Mouse (Mus musculus) cerebellum, adult 8-10 months (tissue): ENCODE results near the gene Dock2.

Source experiments
- DNase-seq: peaks from one replicate; pipeline ENCODE4 v3.0.0; 2022

Dock2 gene

GRCm38 (mm10) chr11:34416619-34416979 is 367.1 kb downstream of the Dock2 start:
- DNase-seq: no peak

- no peak for DNase-seq
These were observed 367.6 kb downstream of the Dock2 start for GRCm38 (mm10) chr11:34415884-34416618.

GRCm38 (mm10) chr11:34406850-34407249 is 376.8 kb downstream of the Dock2 start:
- no peak for DNase-seq

GRCm38 (mm10) chr11:34406309-34406708 is 377.4 kb downstream of the Dock2 start:
- DNase-seq: no peak

- DNase-seq: no peak
These were observed 378.4 kb downstream of the Dock2 start for GRCm38 (mm10) chr11:34405311-34405710.

GRCm38 (mm10) chr11:34401343-34401742 is 382.3 kb downstream of the Dock2 start:
- DNase-seq: no peak

- no peak for DNase-seq
These were observed 385.1 kb downstream of the Dock2 start for GRCm38 (mm10) chr11:34398555-34398954.

- no peak for DNase-seq
These were observed 386.0 kb downstream of the Dock2 start for GRCm38 (mm10) chr11:34397661-34398060.

- no peak for DNase-seq
These were observed 387.9 kb downstream of the Dock2 start for GRCm38 (mm10) chr11:34395802-34396201.

- no peak for DNase-seq
These were observed 391.6 kb downstream of the Dock2 start for GRCm38 (mm10) chr11:34392105-34392504.

- DNase-seq: no peak
These were observed 394.2 kb downstream of the Dock2 start for GRCm38 (mm10) chr11:34389261-34390116.

GRCm38 (mm10) chr11:34385001-34385688 is 398.5 kb downstream of the Dock2 start:
- DNase-seq: no peak

GRCm38 (mm10) chr11:34384178-34384577 is 399.5 kb downstream of the Dock2 start:
- DNase-seq: no peak

- no peak for DNase-seq
These were observed 400.2 kb downstream of the Dock2 start for GRCm38 (mm10) chr11:34383501-34383900.

- no peak for DNase-seq
These were observed 406.0 kb downstream of the Dock2 start for GRCm38 (mm10) chr11:34377649-34378048.

GRCm38 (mm10) chr11:34375557-34375956 is 408.1 kb downstream of the Dock2 start:
- no peak for DNase-seq

- no peak for DNase-seq
These were observed 411.5 kb downstream of the Dock2 start for GRCm38 (mm10) chr11:34372224-34372623.

- DNase-seq: peak; percentile 2
These were observed 427.6 kb downstream of the Dock2 start for GRCm38 (mm10) chr11:34356109-34356508.

GRCm38 (mm10) chr11:34355406-34355805 is 428.3 kb downstream of the Dock2 start:
- DNase-seq: peak; percentile 2

GRCm38 (mm10) chr11:34349453-34350056 is 434.1 kb downstream of the Dock2 start:
- no peak for DNase-seq

- DNase-seq: no peak
These were observed 435.3 kb downstream of the Dock2 start for GRCm38 (mm10) chr11:34348287-34348918.

GRCm38 (mm10) chr11:34344310-34344709 is 439.4 kb downstream of the Dock2 start:
- DNase-seq: no peak
